Mouse (Mus musculus): ENCODE results near the gene Gm20388.

GRCm38 (mm10) chr8:123803639-123804038, 3893.0 kb downstream of the Gm20388 start:
- TF ChIP-seq CTCF (IDR thresholded peaks at IDR 0.05; ENCODE audit: low read depth) (no peak), EP300 (IDR thresholded peaks at IDR 0.05; ENCODE audit: low read depth) (no peak)

All from liver, embryonic 14.5 days (tissue).